Mouse (Mus musculus) cerebellum, adult 9-10 months (tissue): ENCODE results near the gene Tomm70a.

Experiments used
- DNase-seq: peaks from one replicate; pipeline ENCODE4 v3.0.0; 2022

Gene Tomm70a

GRCm38 (mm10) chr16:57196590-57196989, 75.1 kb downstream of the Tomm70a start:
- DNase-seq = no peak

- DNase-seq = no peak
These were observed 75.8 kb downstream of the Tomm70a start for GRCm38 (mm10) chr16:57197281-57197680.
